Mouse (Mus musculus) v-Abl transformed pro-B cells (cell line): ENCODE data around the gene Pacrg.

Experiments
- in situ Hi-C, 2 experiments: fragments of 400-800 bp; cut with MboI; formaldehyde crosslinking; loops; one replicate each; pipeline ENCODE4 v1.15.1; 2025; ENCODE audit not compliant: unreplicated experiment in 2 of 2

The Pacrg gene

GRCm38 (mm10) chr17:10744709-10745461 lies 95.2 kb downstream of the Pacrg start:
- in situ Hi-C loops, result no loop called here

GRCm38 (mm10) chr17:10740083-10740482 lies 100.0 kb downstream of the Pacrg start:
- in situ Hi-C loops, result no loop called here

GRCm38 (mm10) chr17:10737966-10738365 lies 102.1 kb downstream of the Pacrg start:
- in situ Hi-C loops, result no loop called here

GRCm38 (mm10) chr17:10734733-10735132 lies 105.4 kb downstream of the Pacrg start:
- in situ Hi-C loops, result no loop called here

- in situ Hi-C loops, result no loop called here
Observed at GRCm38 (mm10) chr17:10732303-10733048, 107.6 kb downstream of the Pacrg start.

GRCm38 (mm10) chr17:10724853-10725252 lies 115.3 kb downstream of the Pacrg start:
- in situ Hi-C loops, result no loop called here

GRCm38 (mm10) chr17:10721562-10721961 lies 118.5 kb downstream of the Pacrg start:
- in situ Hi-C loops, result no loop called here

- in situ Hi-C loops, result no loop called here
Observed at GRCm38 (mm10) chr17:10717148-10717547, 123.0 kb downstream of the Pacrg start.

- in situ Hi-C loops, result no loop called here
Observed at GRCm38 (mm10) chr17:10702781-10703180, 137.3 kb downstream of the Pacrg start.

- in situ Hi-C loops, result no loop called here
Observed at GRCm38 (mm10) chr17:10698041-10698440, 142.1 kb downstream of the Pacrg start.

GRCm38 (mm10) chr17:10695421-10695820 lies 144.7 kb downstream of the Pacrg start:
- in situ Hi-C loops, result no loop called here

GRCm38 (mm10) chr17:10677098-10677497 lies 163.0 kb downstream of the Pacrg start:
- in situ Hi-C loops, result no loop called here

GRCm38 (mm10) chr17:10675536-10675935 lies 164.6 kb downstream of the Pacrg start:
- in situ Hi-C loops, result no loop called here

- in situ Hi-C loops, result no loop called here
Observed at GRCm38 (mm10) chr17:10675048-10675447, 165.1 kb downstream of the Pacrg start.

- in situ Hi-C loops, result no loop called here
Observed at GRCm38 (mm10) chr17:10661294-10661693, 178.8 kb downstream of the Pacrg start.

GRCm38 (mm10) chr17:10643604-10644003 lies 196.5 kb downstream of the Pacrg start:
- in situ Hi-C loops, result no loop called here

GRCm38 (mm10) chr17:10639816-10640215 lies 200.3 kb downstream of the Pacrg start:
- in situ Hi-C loops, result no loop called here

- in situ Hi-C loops, result no loop called here
Observed at GRCm38 (mm10) chr17:10635955-10636470, 204.1 kb downstream of the Pacrg start.

- in situ Hi-C loops, result no loop called here
Observed at GRCm38 (mm10) chr17:10635470-10635869, 204.6 kb downstream of the Pacrg start.

- in situ Hi-C loops, result no loop called here
Observed at GRCm38 (mm10) chr17:10635046-10635445, 205.1 kb downstream of the Pacrg start.

- in situ Hi-C loops, result no loop called here
Observed at GRCm38 (mm10) chr17:10633769-10634168, 206.3 kb downstream of the Pacrg start.

- in situ Hi-C loops, result no loop called here
Observed at GRCm38 (mm10) chr17:10628240-10628639, 211.9 kb downstream of the Pacrg start.
